Mouse (Mus musculus) cerebellum, adult 9-10 months (tissue): Measurements from ENCODE around the gene Dpp3.
A peak's percentile ranks its signal among the peaks of the same experiment; 100 is the strongest.
"Not testable (repeated sequence)": the region's sequence is repeated elsewhere in the genome, so short reads cannot be mapped to it uniquely, and the experiment has no call there.

Source experiments
- DNase-seq: peaks from one replicate; pipeline ENCODE4 v3.0.0; 2022

Dpp3 gene

GRCm38 (mm10) chr19:4927904-4928531 is at the start of gene Dpp3:
Dpp3 (minus strand) TSS chr19:4928287.
- peak; percentile 97 for DNase-seq

DNA sequence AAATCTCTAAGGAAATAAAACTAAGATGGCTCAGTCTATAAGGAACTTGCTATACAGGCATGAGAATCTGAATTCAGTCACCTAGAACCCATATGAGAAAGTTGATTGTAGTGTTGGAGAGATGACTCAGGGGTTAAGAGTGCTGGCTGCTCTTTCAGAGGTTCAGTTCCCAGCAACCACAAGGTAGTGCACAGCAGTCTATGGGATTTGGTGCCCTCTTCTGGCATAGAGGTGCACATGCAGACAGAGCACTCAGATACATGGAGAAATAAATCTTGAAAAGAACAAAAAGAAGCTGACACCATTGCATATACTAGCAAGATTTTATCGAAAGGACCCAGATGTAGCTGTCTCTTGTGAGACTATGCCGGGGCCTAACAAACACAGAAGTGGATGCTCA is 40.1 kb upstream of the Dpp3 start:
- no peak for DNase-seq

- DNase-seq, result peak; percentile 95
Observed at GRCm38 (mm10) chr19:4961928-4962601, 34.0 kb upstream of the Dpp3 start, which contains the start of gene Mrpl11. Mrpl11 (plus strand) TSS chr19:4962147.

- DNase-seq, result not testable (repeated sequence)
Observed at GRCm38 (mm10) chr19:4948641-4949040, 20.6 kb upstream of the Dpp3 start.

- no peak for DNase-seq
Observed at GRCm38 (mm10) chr19:4945540-4945939, 17.5 kb upstream of the Dpp3 start.

- DNase-seq, result no peak
Observed at GRCm38 (mm10) chr19:4943253-4943588, 15.1 kb upstream of the Dpp3 start.

DNA sequence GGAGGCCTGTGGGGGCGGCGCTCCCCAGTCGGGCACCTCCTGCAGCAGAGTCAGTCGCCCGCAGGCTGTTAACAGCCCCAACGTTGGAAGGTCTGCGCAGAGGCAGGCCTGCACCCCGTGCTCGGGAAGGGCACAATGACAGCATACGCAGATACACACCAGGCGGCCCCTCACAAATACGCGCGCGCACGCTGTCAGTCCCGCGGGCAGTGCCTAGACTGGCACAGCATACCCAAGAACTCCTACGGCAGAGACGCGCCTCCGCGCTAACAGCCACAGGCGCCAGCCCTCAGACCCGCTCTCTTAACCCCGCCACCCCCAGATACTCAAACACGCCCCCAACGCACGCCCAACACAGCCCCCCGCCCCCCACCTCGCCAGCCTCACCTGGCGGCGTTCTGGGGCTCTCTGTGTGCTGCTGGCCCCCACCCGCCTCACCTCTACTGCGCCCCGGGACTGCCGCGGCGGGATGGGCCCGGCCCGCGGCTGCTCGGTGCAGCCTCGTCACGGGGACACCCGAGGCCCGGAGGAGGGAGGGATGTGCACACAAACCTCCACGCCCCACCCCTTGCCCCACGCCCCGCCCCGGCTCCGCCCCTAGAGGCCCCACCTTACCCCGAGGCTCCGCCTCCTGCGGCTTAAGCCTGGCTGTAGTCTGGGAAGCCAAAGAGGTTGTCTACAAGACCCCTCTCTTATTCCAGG is 14.6 kb upstream of the Dpp3 start, which contains the start of gene Peli3:
TSS of gene Peli3 (minus strand) at position 577 of the 702 bp plus-strand sequence.
- DNase-seq, result peak; percentile 83

DNA sequence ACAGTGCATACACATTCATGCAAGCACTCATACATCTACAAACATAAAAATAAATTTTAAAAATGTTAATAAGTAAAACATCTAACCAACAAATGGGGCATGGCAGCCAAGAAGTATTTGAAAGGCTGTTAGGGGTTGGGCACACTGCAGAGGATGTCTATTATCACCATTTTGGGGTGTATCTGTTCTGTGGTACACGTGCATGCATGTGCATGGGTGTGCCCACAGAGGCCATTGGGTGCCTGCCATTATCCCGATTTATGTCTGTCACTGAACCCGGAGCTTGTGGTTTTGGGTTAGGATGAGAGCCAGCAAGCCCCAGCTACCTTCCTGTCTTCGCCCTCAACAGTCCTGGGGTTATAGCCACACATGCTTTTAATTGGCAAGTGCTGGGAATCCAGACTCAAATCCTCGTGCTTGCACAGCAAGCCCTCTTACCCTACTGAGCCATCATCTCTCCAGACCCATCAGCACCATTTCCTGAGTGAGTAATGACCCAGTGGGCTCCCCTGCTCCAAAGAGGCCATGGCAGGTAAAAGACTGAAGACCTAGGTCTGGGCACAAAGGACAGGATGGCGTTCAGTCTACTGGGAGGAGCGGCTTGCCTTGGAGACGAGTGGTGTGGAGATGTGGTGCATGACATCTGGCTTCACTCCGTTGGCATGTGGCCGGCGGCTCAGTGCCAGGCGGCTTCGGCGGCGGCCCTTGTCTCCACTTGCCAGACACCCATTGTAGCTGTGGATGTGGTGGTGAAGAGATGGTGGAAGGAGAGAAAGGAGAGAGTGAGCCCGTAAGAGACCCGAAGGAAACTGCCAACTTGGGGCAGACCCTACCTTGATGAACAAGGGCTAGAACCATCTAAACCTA is 9.6 kb upstream of the Dpp3 start:
- DNase-seq, result peak; percentile 46

DNA sequence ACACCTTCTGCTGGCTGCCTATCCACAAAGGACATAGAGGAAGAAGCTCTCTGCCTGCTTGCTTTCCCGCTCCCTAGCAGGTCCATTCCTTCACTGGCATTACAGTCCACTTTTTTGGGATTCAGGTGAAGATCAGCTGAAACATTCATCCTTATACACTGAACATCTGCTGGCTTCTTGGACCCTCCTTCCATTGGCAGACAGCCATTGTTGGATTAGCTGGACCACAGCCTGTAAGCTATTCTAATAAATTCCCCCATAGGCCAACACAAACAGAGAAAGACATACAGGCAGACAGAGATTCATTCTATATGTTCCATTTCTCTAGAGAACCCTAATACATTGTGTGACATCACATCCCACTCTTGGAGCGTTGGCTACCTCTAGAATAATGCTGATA is 8.8 kb upstream of the Dpp3 start:
- no peak for DNase-seq

DNA sequence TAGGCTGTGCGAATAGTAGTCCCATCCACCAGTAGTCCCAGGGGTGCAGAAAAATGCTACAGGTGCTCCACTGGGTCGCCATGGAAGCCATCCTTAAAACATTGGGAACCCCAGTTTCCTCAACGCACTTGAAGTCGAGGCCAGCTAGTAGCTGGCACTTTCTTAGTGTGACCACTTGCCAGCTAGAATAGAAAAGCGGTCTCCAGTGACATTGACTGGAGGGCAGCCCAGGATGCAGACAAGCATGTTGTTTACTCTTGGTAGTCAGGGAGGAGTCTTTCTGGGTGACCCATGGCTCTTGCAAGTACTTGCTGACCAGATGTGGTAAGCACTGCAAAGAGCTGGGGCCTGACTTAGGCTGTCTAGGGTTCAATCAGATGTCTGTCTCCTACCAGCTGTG is 694 bp upstream of the Dpp3 start:
- DNase-seq, result no peak

DNA sequence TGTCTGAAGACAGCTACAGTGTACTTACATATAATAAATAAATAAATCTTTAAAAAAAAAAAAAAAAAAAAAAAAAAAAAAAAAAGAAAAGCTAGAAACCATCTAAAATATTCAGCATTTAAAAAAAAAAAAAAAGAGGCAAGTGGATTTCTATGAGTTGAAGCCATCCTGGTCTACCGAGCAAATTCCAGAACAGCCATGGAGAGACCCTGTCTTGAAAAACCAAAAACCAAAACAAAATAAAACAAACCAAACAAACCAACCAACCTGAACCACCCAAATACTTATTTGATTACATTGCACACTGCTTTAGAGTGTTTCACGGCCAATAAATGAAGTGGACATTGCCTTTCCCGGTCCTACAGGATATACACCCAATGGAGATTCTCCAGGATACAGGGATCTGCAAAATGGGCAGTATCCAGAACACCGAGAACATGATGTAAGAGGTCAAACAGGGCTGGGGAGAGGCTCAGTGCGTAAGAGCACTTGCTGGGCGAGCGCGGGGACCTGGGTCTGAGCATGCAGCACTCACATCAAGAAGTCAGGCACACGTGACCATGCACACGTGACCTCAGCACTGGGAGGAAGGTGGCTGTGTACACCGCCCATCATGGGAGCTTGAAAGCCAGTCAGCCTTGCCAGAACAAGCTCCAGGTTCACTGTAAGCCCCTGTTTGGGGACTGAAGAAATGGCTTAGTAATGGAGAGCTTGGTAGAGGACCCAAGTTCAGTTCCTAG is 2.8 kb downstream of the Dpp3 start:
- DNase-seq, result no peak

DNA sequence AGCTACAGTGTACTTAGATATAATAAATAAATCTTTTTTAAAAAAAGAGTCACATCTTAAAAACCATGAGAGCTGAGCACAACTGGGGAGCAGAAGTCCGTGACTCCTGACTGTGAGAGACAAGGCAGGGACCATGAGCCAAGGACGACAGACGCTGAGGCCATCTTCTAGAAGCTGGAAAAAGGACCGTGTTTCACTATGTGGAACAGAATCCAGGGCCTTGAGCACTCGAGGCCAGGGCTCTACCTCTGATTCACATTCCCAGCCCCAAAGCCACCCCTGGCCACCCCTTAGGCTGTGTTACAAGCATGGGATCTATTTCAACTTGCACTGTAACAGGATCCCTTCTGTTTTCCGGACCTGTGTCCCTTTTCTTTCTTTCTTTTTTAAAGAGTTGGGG is 8.4 kb downstream of the Dpp3 start:
- no peak for DNase-seq

DNA sequence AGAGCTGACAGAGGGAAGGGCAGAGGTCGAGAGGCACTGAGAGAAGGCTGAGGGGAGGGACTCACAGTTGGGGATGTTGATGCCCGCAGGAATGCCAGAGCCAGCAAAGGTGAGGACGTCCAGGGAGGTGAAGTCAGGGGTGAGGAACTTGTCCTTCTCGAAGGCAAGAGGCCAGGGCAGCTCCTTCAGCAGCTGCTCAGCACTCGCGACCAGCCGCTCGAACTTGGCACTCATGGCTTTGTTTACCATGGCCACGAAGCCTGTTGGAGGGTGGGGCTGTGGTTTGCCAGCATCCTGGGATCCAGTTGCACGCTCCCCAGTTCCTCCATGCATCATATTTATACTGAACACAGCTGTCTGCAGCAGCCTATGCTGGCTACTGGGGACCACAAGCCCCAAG is 11.3 kb downstream of the Dpp3 start:
- DNase-seq, result no peak

- no peak for DNase-seq
Observed at GRCm38 (mm10) chr19:4915924-4916603, 12.0 kb downstream of the Dpp3 start.

DNA sequence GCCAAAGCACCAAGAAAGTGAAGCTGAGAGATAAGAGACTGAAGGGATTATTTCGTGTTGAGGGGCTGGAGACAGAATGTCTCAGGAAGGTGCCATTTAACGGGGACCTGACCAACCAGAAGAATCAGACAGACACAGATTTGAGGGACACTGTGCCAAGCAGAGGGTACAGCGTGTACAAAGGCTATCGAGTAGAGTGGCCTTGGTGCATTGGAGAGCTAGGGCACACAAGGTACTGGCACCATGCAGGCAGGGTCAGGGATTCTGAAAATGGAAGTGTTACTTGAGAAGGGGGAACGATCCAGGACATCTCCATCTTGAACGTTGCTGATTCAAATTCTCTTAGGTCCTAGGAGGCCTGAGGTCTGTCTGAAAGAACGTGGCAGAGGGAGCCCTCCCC is 18.7 kb downstream of the Dpp3 start:
- DNase-seq, result no peak

- DNase-seq, result no peak
Observed at GRCm38 (mm10) chr19:4908107-4908506, 20.0 kb downstream of the Dpp3 start.

GRCm38 (mm10) chr19:4905979-4906794 is 21.9 kb downstream of the Dpp3 start, which contains the start of gene Bbs1:
Bbs1 (minus strand) TSS chr19:4906628.
- DNase-seq, result peak; percentile 77

- DNase-seq, result no peak
Observed at GRCm38 (mm10) chr19:4899888-4900287, 28.2 kb downstream of the Dpp3 start.

- DNase-seq, result no peak
Observed at GRCm38 (mm10) chr19:4898972-4899371, 29.1 kb downstream of the Dpp3 start.

GRCm38 (mm10) chr19:4896780-4897520 is 31.1 kb downstream of the Dpp3 start:
- no peak for DNase-seq
